Mouse (Mus musculus) forebrain, embryonic 11.5 days (tissue): ENCODE data around the gene Gmcl1. TPM values are rescaled to one million over a fixed set of nuclear protein-coding genes. Genes with fewer than 3 reads are reported as not detected.

ENCODE experiments used
- ATAC-seq: fragments of 200-750 bp; cut with Nextera tagmentation; replicated peaks from 2 replicates; pipeline ENCODE4 v1.8.0; 2017; ENCODE audit warnings: moderate TSS enrichment; ENCODE audit not compliant: low FRiP score
- DNase-seq: peaks from one replicate; pipeline ENCODE4 v3.0.0-alpha.2; 2017; ENCODE audit warnings: low spot score
- H3K27ac ChIP-seq: fragments of 300-500 bp; sonication (generic); 2 replicates; pipeline ENCODE4 v1.5.1; 2014; ENCODE audit warnings: low read depth, low read length
- H3K27me3 ChIP-seq: fragments of 300-500 bp; sonication (generic); 2 replicates; pipeline ENCODE4 v1.6.1; 2014; ENCODE audit warnings: mild to moderate bottlenecking, low read length, mixed read lengths; ENCODE audit not compliant: control insufficient read depth, insufficient read depth
- H3K36me3 ChIP-seq: fragments of 300-500 bp; sonication (generic); 2 replicates; pipeline ENCODE4 v1.6.1; 2014; ENCODE audit warnings: mild to moderate bottlenecking, low read length, moderate library complexity, mixed read lengths; ENCODE audit not compliant: control insufficient read depth, insufficient read depth
- H3K4me1 ChIP-seq: fragments of 300-500 bp; sonication (generic); replicated peaks from 2 replicates; pipeline ENCODE4 v1.6.1; 2014; ENCODE audit warnings: low read length, mixed read lengths; ENCODE audit not compliant: control insufficient read depth, insufficient read depth
- H3K4me2 ChIP-seq: fragments of 300-500 bp; sonication (generic); 2 replicates; pipeline ENCODE4 v1.6.1; 2014; ENCODE audit warnings: low read depth, mild to moderate bottlenecking, low read length, moderate library complexity, mixed read lengths; ENCODE audit not compliant: severe bottlenecking
- H3K4me3 ChIP-seq: fragments of 300-500 bp; sonication (generic); 2 replicates; pipeline ENCODE4 v1.5.1; 2014; ENCODE audit warnings: low read depth, low read length
- H3K9ac ChIP-seq: fragments of 300-500 bp; sonication (generic); 2 replicates; pipeline ENCODE4 v1.6.1; 2014; ENCODE audit warnings: low read length
- H3K9me3 ChIP-seq: fragments of 300-500 bp; sonication (generic); 2 replicates; pipeline ENCODE4 v1.6.1; 2016; ENCODE audit warnings: low read length, mixed read lengths; ENCODE audit not compliant: control insufficient read depth
- WGBS: fragments of 180-500 bp; shearing (Covaris S2); extraction: QIAGEN DNeasy Blood & Tissue Kit; methylation state at CpG from one replicate; pipeline ENCODE4 v1.1.7; 2014; 5-methylcytosine and 5-hydroxymethylcytosine counted together
- polyA plus RNA-seq: library from polyadenylated mRNA; unstranded; fragments of >200 nt; fragmentation: Nextera tagmentation; extraction: Ambion mirVana; gene quantifications from 2 replicates; pipeline ENCODE4 v1.2.1, GENCODE M21; 2014

Gene Gmcl1
- polyA plus RNA-seq, 1 experiment from 2014 or later, result 44.2 TPM

DNA sequence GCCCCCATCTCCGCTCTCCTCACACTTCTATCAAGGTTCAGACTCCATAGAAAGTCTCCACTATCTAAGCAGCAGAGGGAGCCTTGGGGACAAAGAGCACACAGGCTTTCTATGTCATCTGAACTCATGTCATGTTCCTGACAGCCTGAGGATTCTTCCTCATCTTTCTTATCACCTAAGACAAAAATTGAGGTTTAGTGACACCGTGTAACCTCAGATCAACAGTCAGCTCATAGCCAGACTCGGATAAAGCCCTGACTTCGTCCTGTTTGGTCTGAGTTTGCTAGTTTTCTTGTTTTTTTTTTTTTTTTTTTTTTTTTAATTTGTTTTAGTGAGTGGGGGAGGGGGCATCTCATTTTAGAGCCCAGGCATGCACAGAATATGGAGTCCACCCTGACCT lies 40.6 kb upstream of the Gmcl1 start:
- Histone ChIP-seq H3K4me2 (no peak overlapping the region), H3K27me3 (no peaks in the 10 kb centered on the region), H3K36me3 (no peaks in the 10 kb centered on the region), H3K27ac (no peak overlapping the region), H3K9me3 (no peaks in the 10 kb centered on the region), H3K4me1 (no peaks in the 10 kb centered on the region), H3K9ac (no peak overlapping the region), H3K4me3 (no peak overlapping the region)
- WGBS, result 89% methylated on average over 4 of the region's 4 CpGs
- DNase-seq (no peak), ATAC-seq (no peak)

DNA sequence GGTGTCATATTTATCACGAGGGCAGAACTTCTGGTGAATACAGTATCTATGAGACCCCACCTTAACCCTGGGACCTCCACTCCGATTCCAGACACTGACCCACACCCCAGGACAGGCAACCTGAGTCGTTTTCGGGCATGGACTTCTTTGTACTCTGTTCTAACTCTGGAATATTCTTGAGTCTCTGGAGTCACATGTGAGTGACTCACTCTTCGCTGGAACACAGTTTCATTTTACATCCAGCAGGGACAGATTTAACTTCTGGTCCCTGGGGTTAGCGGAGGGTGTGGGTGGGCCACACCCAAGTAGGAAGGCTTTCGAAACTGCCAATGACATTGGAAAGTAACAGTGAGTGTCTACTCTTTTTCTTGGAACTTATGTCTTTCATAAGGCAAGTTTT lies 39.4 kb upstream of the Gmcl1 start:
- Histone ChIP-seq H3K36me3 (no peaks in the 10 kb centered on the region), H3K4me2 (no peak overlapping the region), H3K4me3 (no peak overlapping the region), H3K9me3 (no peaks in the 10 kb centered on the region), H3K27ac (no peak overlapping the region), H3K9ac (no peak overlapping the region), H3K27me3 (no peaks in the 10 kb centered on the region), H3K4me1 (no peaks in the 10 kb centered on the region)
- DNase-seq (no peak), ATAC-seq (no peak)
- WGBS, result 89% methylated on average over 7 of the region's 7 CpGs

DNA sequence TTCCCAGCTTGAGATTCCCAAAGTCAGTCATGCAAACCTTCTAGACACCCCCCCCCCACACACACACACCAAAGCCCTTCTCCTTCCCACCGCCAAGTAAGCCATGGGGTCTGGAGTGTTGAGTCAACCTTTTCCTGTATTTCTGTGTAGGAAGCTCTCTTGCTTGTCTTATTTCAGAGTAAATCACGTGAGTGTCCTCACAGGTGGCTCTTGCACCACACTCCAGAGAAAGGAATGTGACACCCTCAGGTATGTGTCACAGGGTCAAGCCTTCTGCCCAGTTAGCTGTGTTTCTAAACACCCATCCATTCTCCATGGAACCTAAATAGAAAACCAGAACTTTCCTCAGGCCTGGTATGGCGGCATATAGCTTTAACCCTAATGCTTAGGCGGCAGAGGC lies 35.8 kb upstream of the Gmcl1 start:
- Histone ChIP-seq H3K27ac (no peak overlapping the region), H3K4me1 (no peaks in the 10 kb centered on the region), H3K27me3 (no peaks in the 10 kb centered on the region), H3K4me3 (no peak overlapping the region), H3K9me3 (no peaks in the 10 kb centered on the region), H3K4me2 (no peak overlapping the region), H3K9ac (no peak overlapping the region), H3K36me3 (no peaks in the 10 kb centered on the region)
- no peak for ATAC-seq
- WGBS, result 89% methylated on average over 4 of the region's 4 CpGs
- DNase-seq, result no peak

DNA sequence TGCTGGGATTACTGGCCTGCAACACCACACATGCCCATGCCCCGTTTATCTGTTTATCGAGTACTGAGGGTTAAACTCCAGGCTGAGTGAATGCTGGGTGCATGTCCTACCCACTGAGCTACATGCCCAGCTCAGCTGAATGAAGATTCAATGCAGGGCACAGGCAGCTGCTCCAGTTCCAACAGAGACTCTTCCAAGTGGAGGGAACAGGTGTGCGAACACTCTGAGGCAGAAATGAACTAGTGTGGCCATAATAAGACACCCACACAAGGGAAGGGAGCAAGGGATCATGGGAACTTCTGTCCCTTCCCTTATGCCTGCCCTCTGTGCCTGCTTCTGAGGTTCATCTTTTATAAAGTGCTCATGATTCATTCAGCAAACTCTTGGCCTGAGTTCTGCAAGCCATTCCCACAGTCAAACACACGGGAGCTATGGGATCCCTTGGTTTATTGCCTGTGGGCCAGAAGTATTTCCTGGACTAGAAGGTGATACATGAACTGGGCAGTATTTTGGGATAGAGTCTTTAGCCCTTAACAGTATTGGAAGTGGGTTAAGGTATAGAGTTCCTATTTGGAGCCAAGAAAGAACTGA lies 35.1 kb upstream of the Gmcl1 start:
- 90% methylated on average over 4 of the region's 4 CpGs for WGBS
- no peak for ATAC-seq

DNA sequence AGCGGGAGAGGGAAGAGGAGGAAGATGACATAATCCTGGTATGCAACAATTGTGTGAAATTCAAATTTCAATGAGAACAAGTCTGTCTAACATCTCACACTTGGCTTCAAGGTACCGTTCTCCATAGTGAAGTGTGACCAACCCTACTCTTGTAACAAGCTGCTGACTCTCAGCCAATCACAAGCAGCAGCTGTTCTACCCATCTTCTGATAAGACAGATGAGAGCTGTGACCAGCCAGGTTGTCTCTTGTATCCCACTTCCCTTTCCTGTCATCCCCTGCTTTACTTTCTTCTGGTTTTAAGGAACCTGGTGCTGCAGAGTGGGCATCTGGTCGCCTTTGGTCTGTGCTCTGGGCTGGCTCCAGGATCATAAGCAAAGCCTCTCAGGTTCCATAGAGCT lies 34.3 kb upstream of the Gmcl1 start:
- no peaks in the 10 kb centered on the region for H3K27me3 ChIP-seq
- no peak overlapping the region for H3K9ac ChIP-seq
- no peaks in the 10 kb centered on the region for H3K9me3 ChIP-seq
- H3K4me3 ChIP-seq, result no peak overlapping the region
- no peak for ATAC-seq
- 77% methylated on average over 3 of the region's 3 CpGs for WGBS
- no peak for DNase-seq
- no peak overlapping the region for H3K27ac ChIP-seq
- H3K4me2 ChIP-seq, result no peak overlapping the region
- no peaks in the 10 kb centered on the region for H3K36me3 ChIP-seq
- H3K4me1 ChIP-seq, result no peaks in the 10 kb centered on the region

More for the DNA sequence above, 35.1 kb upstream of the Gmcl1 start:
- no peaks in the 10 kb centered on the region for H3K9me3 ChIP-seq
- H3K9ac ChIP-seq, result no peak overlapping the region
- H3K27ac ChIP-seq, result no peak overlapping the region
- no peaks in the 10 kb centered on the region for H3K36me3 ChIP-seq
- H3K4me2 ChIP-seq, result no peak overlapping the region
- no peak for DNase-seq
- H3K4me3 ChIP-seq, result no peak overlapping the region
- no peaks in the 10 kb centered on the region for H3K27me3 ChIP-seq
- no peaks in the 10 kb centered on the region for H3K4me1 ChIP-seq

DNA sequence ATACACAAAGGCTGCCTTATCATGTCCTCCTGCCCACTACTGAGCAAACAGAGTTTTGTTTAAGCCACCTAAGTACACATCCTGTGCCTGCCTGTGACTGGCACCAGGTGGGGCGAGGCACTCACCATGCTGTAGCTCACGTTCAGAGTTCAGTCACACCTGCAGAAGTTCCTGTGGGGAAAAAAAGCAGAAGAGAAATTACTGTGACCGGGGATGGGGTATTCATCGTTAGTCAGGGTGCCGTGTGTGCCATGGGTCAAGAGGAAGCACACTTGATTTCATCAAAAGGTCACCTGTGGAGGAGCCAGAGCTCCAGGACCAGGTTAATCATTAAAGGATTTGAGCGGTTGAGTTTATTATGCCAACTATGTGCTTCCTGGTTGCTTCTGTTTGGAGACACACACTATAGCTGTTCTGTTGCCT lies 32.5 kb upstream of the Gmcl1 start:
- H3K27me3 ChIP-seq, result no peaks in the 10 kb centered on the region
- no peak overlapping the region for H3K4me2 ChIP-seq
- H3K4me3 ChIP-seq, result no peak overlapping the region
- DNase-seq (no peak), ATAC-seq (no peak)
- no peaks in the 10 kb centered on the region for H3K4me1 ChIP-seq
- 77% methylated on average over 6 of the region's 6 CpGs for WGBS
- no peak overlapping the region for H3K27ac ChIP-seq
- H3K9me3 ChIP-seq, result no peaks in the 10 kb centered on the region
- no peaks in the 10 kb centered on the region for H3K36me3 ChIP-seq
- H3K9ac ChIP-seq, result no peak overlapping the region

DNA sequence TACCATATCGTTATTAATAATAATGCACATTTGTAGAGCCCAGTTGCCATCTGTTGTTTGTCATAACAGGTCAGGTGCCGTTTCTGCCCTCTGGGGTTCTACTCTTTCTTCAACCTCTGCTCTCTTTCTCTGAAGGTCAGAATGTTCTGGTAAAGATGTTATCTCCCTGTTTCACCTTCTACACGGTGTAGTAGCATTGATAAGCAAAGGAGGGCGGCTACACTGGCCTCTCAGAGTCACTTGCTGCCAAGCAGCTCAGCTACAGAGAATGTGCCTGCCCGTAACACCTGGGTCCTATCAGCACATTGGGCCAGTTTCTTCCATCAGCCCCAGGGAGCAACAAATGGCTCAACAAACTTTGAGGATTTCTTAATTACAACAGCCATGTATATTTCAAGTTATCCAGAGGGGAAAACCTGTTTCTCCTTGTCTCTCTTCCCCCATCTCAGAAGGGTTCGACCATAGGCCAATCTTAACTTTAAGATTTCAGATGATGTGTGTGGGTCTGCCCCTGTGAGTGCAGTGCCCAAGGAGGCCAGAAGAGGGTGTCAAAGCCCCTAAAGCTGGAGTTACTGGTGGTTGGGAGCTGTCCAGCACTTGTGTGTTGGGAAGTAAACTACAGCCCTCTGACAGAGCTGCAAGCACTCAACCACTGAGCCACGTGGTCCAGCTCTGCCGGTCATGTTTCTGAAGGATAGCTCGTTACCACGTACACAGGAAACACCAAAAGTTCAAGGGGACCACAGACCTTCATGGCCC lies 21.1 kb upstream of the Gmcl1 start:
- no peak for ATAC-seq
- Histone ChIP-seq H3K27ac (no peak overlapping the region), H3K36me3 (no peaks in the 10 kb centered on the region), H3K27me3 (no peaks in the 10 kb centered on the region), H3K4me3 (no peak overlapping the region), H3K9me3 (no peaks in the 10 kb centered on the region), H3K4me1 (no peaks in the 10 kb centered on the region), H3K9ac (no peak overlapping the region), H3K4me2 (no peak overlapping the region)
- no peak for DNase-seq
- WGBS, result 89% methylated on average over 10 of the region's 10 CpGs

DNA sequence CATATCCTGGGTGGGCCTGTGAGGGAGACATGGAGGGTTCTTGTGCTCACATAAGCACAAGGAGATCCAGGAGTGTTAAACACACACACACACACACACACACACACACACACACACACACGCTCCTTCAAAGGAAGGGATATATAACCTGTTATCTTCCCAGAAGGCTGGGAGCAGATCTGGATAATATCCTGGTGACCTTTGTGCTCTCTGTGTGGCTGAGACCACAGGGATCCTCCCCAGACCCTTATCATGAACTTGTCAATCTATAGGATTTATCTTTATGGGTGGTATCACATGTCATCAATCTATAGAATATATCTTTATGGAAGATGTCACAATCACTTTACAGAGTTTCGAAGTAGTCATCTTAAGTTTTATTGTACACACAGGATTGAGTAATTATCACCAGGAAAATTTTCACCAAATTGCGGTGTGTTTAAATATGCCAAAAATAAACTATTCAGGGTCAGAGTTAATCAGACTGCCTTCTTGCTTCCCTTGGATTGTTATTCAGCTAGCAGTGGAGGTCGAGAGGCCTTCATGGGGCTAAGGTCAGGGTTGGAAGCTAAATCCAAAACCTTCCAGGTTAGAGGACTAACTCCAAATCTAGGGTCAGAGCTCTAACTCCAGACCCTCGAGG lies 19.8 kb upstream of the Gmcl1 start:
- H3K4me3 ChIP-seq, result no peak overlapping the region
- no peak overlapping the region for H3K4me2 ChIP-seq
- DNase-seq (no peak), ATAC-seq (no peak)
- no peak overlapping the region for H3K9ac ChIP-seq
- no peaks in the 10 kb centered on the region for H3K36me3 ChIP-seq
- no peaks in the 10 kb centered on the region for H3K4me1 ChIP-seq
- 84% methylated on average over 5 of the region's 5 CpGs for WGBS
- no peaks in the 10 kb centered on the region for H3K9me3 ChIP-seq
- H3K27ac ChIP-seq, result no peak overlapping the region
- no peaks in the 10 kb centered on the region for H3K27me3 ChIP-seq
